Mouse (Mus musculus): ENCODE measurements around the gene Manbal.

Manbal gene

GRCm38 (mm10) chr2:157411151-157411693, 43.8 kb downstream of the Manbal start:
- peak; percentile 59 for DNase-seq (ENCODE audit: low read depth, low spot score)

DNA sequence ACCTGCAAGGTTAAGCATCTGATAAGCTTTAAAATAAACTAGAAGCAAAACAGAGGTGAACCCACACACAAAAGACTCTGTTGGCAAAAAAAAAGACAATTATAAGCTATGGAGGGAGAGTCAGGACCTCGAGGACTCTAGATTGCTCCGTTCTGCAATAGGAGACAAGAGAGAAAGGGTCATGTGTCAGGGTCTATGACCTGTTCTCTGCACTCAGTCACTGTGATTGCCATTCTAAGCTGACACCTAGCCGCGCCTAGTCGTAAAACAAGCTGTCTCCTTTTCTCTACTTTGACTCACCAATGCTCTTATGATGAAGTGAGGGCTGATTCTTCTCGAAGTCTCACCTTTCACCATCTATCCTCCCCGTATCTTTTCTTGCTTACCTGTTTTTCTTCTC, 45.1 kb downstream of the Manbal start:
- no peak for DNase-seq (ENCODE audit: low read depth, low spot score)

DNA sequence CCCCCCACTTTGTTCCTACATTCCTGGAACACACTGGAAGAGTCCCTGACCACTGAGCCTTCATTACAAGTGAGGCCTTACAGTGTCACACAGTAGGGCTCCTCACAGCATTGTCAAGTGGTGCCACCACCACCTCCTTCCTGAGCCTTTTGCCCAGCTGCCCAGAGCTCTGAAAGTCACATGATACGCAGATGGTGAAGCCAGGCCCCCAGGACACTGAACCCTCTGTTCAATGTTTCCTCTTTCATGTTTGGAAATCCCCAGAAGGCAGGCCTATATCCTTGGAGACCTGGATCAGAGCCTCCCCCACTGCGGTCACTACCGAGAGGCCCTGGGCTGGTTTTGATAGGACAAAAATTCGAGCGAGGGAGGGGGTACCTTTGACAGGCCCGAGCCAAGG, 49.8 kb downstream of the Manbal start:
- no peak for DNase-seq (ENCODE audit: low read depth, low spot score)

- DNase-seq (ENCODE audit: low read depth, low spot score): peak; percentile 98
These were observed 50.8 kb downstream of the Manbal start, which contains the start of gene Src for GRCm38 (mm10) chr2:157418206-157418605. Gene Src (plus strand): TSS chr2:157418444.

GRCm38 (mm10) chr2:157418609-157419071, 51.2 kb downstream of the Manbal start:
- peak; percentile 96 for DNase-seq (ENCODE audit: low read depth, low spot score)

DNA sequence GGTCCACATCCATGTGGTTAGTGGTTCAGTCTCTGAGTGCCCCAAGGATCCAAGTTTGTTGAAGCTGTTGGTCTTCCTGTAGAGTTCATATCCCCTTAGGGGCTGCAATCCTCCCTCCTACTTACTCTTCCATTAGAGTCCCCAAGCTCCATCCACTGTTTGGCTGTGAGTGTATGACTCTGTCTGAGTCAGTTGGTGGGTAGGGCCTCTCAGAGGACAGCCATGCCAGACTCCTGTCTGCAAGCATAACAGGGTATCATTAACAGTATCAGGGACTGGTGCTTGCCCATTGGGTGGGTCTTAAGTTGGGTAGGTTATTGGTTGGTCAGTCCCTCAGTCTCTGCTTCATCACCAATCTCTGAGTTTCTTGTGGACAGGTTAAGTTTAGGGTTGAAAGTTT, 52.1 kb downstream of the Manbal start:
- DNase-seq (ENCODE audit: low read depth, low spot score): no peak

GRCm38 (mm10) chr2:157420404-157420803, 53.0 kb downstream of the Manbal start:
- peak; percentile 93 for DNase-seq (ENCODE audit: low read depth, low spot score)

- no peak for DNase-seq (ENCODE audit: low read depth, low spot score)
These were observed 54.8 kb downstream of the Manbal start for GRCm38 (mm10) chr2:157422062-157422655.

DNA sequence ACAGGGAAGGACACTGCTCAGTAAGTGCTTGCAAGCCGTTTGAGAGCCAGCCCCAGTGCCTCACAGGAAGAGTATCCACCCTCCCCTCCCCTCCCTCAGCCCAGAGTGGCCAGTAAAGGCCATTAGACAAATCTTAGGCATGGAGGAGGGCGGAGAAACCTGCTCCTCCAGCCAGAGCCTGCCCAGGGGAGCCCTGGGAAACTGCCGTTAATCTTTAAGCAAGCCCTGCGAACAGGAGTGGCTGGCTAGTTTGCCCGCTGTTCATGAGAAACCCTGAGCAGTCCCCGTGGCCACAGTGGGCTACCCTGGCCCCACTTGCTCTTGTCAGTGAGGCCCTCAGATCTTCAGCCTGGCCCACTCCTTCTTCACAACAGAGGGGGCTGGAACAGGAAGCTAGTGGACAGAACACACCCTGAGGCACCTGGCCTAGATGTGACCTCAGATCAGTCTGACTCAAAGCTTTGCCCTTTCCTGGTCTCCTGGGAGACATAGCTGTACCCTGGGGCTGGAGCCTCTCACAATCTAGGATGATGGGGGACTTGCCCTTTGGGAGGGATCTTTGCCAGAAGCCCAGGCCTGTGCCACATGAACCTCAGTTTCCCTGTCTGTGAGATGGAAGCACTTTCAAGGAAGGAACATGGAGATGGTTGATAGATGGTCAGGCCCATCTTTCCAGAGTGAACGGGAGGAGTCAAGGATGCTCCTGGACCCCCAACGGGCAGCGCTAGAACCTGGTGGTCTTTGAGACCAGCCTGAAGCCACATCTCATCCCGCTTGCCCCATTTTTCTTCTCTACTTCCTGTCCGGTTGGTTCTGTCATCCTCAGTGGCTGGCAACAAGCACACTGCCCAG, 55.7 kb downstream of the Manbal start:
- DNase-seq (ENCODE audit: low read depth, low spot score): no peak

DNA sequence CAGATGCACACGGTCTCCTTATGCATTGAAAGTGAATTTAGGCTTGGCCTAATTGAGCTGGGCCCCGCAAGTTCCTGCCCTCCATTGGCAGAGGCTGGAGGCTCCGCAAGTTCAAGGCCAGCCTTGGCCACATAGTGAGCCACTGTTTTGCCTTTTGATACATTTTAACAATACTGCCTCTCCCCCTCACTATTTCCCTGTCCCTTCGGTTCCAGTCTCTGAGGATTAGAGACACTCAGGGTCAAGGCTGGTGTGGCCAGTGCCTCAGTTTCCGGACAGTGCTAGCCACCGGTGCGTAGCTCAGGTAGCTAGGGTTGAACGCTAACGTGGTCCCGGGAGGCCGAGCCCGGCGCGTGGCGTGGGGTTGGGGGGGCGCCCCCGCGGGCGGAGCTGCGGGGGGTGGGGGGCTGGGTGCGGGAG, 56.3 kb downstream of the Manbal start:
- DNase-seq (ENCODE audit: low read depth, low spot score): no peak

DNA sequence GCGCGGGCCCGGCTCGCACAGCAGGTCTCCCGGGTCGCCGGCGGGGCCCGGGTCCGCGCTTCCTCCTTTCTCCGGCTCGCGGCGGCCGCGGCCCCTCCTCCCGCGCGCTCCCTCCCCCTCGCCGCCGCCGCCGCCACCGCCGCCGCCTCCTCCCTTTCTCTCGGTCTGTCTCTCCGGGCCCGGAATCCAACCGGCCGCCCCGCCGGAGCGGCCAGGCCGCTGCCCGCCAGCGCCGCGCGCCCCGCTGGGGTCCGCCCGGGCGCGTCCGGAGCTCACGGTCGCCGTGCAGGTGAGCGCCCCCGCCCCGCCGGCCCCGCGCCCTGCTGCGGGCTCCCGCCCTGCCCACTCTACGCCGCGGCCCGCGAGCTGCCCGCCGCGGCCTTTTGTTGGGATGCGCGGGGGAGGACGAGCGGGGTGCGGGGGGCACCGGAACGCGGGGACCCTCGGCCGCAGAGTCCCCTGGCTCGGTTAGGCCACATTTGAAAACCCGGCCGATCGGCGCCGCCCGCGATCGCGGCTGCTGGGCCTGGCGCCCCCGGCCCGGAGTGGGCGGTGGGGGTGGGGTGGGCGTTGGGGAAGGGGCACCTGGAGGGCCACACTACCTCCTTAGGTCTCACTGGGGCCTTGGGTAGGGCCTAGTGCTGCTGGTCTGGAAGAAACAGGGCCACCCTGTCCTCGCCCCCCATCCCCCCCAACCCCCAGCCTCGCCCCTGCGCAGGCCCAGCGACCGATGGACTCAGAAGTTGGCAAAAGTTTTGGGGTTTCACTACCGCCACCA, 56.9 kb downstream of the Manbal start:
- no peak for DNase-seq (ENCODE audit: low read depth, low spot score)

GRCm38 (mm10) chr2:157424904-157425642, 57.7 kb downstream of the Manbal start:
- DNase-seq (ENCODE audit: low read depth, low spot score): no peak

- peak; percentile 48 for DNase-seq (ENCODE audit: low read depth, low spot score)
These were observed 58.2 kb downstream of the Manbal start for GRCm38 (mm10) chr2:157425643-157425988.

GRCm38 (mm10) chr2:157426171-157426570, 58.8 kb downstream of the Manbal start:
- DNase-seq (ENCODE audit: low read depth, low spot score): peak; percentile 71

DNA sequence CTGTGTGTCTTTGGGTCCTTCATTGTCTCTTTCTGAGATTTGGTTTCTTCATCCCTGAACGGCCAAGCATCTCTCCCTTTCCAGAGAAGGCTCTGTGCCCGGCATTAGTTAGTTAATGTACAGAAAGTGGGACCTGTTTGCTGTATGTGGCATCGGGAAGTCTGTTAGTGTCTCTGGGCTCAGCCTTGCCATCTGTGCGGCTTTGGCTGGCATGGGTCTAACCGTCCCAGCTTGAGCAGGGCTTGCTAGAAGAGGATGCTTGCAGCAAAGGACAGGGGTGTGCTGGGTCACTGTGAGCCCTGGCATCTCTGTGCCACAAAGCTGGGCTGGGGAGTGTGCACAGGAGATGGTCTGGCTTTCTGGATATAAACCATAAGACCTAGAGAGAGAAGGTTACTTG, 59.8 kb downstream of the Manbal start:
- no peak for DNase-seq (ENCODE audit: low read depth, low spot score)

- DNase-seq (ENCODE audit: low read depth, low spot score): no peak
These were observed 61.2 kb downstream of the Manbal start for GRCm38 (mm10) chr2:157428351-157429139.

DNA sequence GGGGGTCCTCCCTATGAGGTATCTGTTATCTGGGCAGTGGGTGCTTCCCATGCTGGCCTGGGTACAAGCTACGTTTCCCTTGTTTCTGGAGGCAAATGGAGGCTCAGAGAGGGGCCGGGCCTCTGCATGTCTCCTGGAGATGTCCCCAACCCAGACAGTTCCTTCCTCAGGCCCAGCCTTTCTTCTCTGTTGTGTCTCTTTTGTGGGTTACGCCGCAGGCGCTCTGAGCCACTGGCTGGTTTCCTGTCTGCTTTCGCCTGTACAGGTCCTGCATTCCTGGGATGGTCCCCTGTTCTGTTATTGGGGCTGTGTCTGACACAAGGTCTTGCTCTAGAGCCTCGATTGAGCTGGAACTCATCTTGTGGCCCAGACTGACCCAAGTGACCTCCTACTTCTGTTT, 62.3 kb downstream of the Manbal start:
- DNase-seq (ENCODE audit: low read depth, low spot score): no peak

DNA sequence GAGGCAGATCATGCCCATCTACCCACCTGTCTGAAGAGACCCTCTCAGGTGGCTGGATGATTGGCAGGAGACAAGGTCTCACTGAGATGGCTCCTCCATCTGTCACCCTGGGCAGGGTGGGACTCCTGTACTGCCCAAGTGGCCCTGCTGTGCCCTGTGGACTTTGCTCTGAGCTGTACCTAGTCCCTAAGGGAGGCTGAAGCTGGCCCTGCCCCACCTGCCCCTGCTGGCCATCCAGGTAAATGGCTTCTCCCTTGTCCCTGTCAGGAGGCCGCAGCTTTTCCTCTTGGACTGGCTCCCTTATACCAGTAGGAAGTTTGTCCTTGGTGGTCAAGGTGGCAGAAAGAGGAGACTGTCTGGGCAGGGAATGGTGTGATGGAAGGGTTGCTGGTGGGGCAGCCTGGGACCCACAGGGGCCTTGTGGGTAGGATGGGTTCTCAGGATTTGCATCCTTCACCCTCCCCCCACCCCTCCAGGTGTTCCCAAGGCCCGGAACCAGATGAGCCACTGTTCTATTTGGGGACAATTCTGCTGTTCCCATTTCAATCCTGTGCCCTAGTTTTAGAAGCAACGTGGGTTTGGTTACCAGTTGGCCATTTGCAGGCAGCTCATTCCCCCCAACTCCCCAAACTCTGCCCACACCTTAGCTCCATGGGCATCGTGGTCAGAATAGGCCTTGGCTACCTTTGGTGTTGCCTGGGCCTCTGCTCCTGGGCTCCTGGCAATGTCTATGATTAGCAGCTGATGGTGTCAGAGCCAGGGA, 63.5 kb downstream of the Manbal start:
- DNase-seq (ENCODE audit: low read depth, low spot score): no peak

DNA sequence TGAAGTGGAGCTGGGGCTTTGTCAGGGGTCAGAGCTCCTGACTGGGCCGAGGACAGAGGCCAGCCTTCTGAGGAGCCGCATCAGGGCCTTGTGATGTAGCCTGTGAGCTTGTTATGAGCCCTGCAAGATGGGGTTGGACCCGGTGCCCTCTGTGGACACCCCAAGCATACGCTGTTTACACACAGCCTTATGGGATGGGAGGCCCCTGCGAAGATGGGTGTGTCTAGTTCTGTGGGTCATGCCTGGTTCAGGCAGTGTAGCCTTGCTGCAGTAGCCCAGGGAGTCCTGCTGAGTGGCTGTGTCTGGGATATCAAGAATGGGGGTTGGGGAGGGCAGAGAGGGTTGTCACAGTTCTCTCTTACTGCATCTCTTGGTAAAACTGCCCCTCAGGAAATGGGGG, 64.5 kb downstream of the Manbal start:
- no peak for DNase-seq (ENCODE audit: low read depth, low spot score)

GRCm38 (mm10) chr2:157432476-157432875, 65.1 kb downstream of the Manbal start:
- DNase-seq (ENCODE audit: low read depth, low spot score): no peak

Measured in ES-CJ7 (cell line).